In the genomic region with DNA sequence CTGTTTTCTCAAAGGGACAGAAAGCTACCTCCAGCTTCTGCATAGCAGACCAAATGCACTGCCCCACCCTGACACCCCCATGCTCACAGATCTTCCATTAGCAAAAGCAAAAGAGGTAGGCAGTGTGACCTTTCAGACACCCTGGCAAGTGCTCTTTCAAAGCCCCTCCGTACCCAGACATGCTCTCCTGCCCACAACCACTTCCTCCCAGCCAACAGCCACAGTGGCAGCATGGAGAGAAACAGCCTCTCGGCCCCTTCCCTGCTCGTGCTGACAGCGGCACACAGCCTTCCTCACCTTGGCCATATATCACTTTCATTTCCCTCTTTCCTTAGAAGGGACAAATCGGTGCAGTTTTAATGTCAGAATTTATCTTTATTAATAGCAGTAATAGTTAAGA, we compare ENCODE assay signal across 16 mouse cellular contexts.
DNase-seq lines count a peak whose midpoint lies in the region; ATAC-seq and TF ChIP-seq lines count a peak whose summit lies in the region.
"Had no signal": no experiment of that assay in that cellular context is flagged by ENCODE, and none has a peak within 500 bp of the region (broad histone marks: within the 10 kb centered on the region; RNA-seq: fewer than 3 reads in every experiment).

No protein-coding gene starts in this region.

- intact Hi-C loops in gastrocnemius, postnatal 14 days (cut with DNase I; ENCODE audit: low total_unique reads), result no loop called here
- intact Hi-C loops in gastrocnemius, adult 2 months (cut with DNase I), result no loop called here

- peak; percentile 94 for ATAC-seq in inflammation-experienced regulatory T-cells, adult 6 months
- ATAC-seq: forebrain, postnatal 0 days; hindbrain, embryonic 16.5 days had no signal

- no peaks in the 10 kb centered on the region for H3K9me3 ChIP-seq in hindbrain, embryonic 10.5 days
- H3K9me3 ChIP-seq: limb, embryonic 12.5 days; lung, embryonic 15.5 days; midbrain, embryonic 12.5 days had no signal

- no peaks in the 10 kb centered on the region for H3K36me3 ChIP-seq in splenic B cell, adult 2 months (ENCODE audit: control insufficient read depth, insufficient read depth, low read length, poor library complexity, severe bottlenecking)
- no peaks in the 10 kb centered on the region for H3K36me3 ChIP-seq in hindbrain, embryonic 10.5 days
- H3K36me3 ChIP-seq: limb, embryonic 12.5 days; lung, embryonic 15.5 days; midbrain, embryonic 12.5 days had no signal

- H3K4me1 ChIP-seq in hindbrain, embryonic 10.5 days (replicated peaks), result 0 out of 2 replicates have a peak, but pooled peaks cover under 1% of the 10 kb centered on the region

- no peaks in the 10 kb centered on the region for H3K27me3 ChIP-seq in splenic B cell, adult 2 months (ENCODE audit: control insufficient read depth, insufficient read depth, low read length, poor library complexity, severe bottlenecking)
- no peaks in the 10 kb centered on the region for H3K27me3 ChIP-seq in hindbrain, embryonic 10.5 days (ENCODE audit: insufficient read depth, poor library complexity, severe bottlenecking)
- H3K27me3 ChIP-seq: limb, embryonic 12.5 days; lung, embryonic 15.5 days; midbrain, embryonic 12.5 days had no signal

- H3K4me3 ChIP-seq in hindbrain, embryonic 10.5 days, result no peak overlapping the region
- H3K4me3 ChIP-seq in gastrocnemius, adult 2 months, result no peak overlapping the region
- H3K4me3 ChIP-seq: limb, embryonic 12.5 days; lung, embryonic 15.5 days; midbrain, embryonic 12.5 days had no signal

- TF ChIP-seq CTCF in gastrocnemius, adult 2 months (IDR thresholded peaks at IDR 0.05), result no peak

- no peak overlapping the region for H3K27ac ChIP-seq in hindbrain, embryonic 10.5 days
- H3K27ac ChIP-seq in gastrocnemius, adult 2 months, result no peak overlapping the region
- H3K27ac ChIP-seq: limb, embryonic 12.5 days; midbrain, embryonic 12.5 days had no signal

- 83% methylated on average over 5 of the region's 5 CpGs for WGBS in hindbrain, embryonic 10.5 days

- peak; percentile 67 for DNase-seq in A20 (ENCODE audit: low read depth, low spot score)
- peak; percentile 72 for DNase-seq in CD4-positive, CD25-positive, alpha-beta regulatory T cell, adult 2 months (ENCODE audit: low read depth, low spot score)
- peak; percentile 31 for DNase-seq in splenic B cell, adult 2 months (ENCODE audit: low read depth, low spot score)
- no peak for DNase-seq in hindbrain, embryonic 10.5 days (ENCODE audit: low spot score)
- DNase-seq in gastrocnemius, postnatal 14 days, result no peak
- no peak for DNase-seq in gastrocnemius, adult 2 months
- no peak for DNase-seq in urinary bladder, postnatal 10 days (ENCODE audit: low spot score)
- DNase-seq: cerebellum, adult 8-10 months; embryo, embryonic 11 days; forebrain, postnatal 0 days; heart, adult 11 months had no signal

Comparison
In these comparisons a context has a peak if more than half of its experiments do, and no peak if none do; other contexts are left out.
1. DNase-seq: peak in A20 (single experiment), CD4-positive, CD25-positive, alpha-beta regulatory T cell, adult 2 months (single experiment) and splenic B cell, adult 2 months (single experiment); none in hindbrain, embryonic 10.5 days (single experiment), gastrocnemius, postnatal 14 days (single experiment), gastrocnemius, adult 2 months (single experiment) and urinary bladder, postnatal 10 days (single experiment).